Mouse (Mus musculus) hindbrain, postnatal 0 days (tissue): Measurements from ENCODE around the gene Wipi1. TPM values are rescaled to one million over a fixed set of nuclear protein-coding genes. Genes with fewer than 3 reads are reported as not detected.

ENCODE experiments used
- ATAC-seq: fragments of 200-750 bp; cut with Nextera tagmentation; 2 replicates; pipeline ENCODE4 v1.8.0; 2017; ENCODE audit warnings: mild to moderate bottlenecking, moderate TSS enrichment, moderate library complexity
- DNase-seq: peaks from one replicate; pipeline ENCODE4 v3.0.0-alpha.2; 2015; ENCODE audit warnings: low spot score
- H3K27ac ChIP-seq: fragments of 300-500 bp; sonication (generic); 2 replicates; pipeline ENCODE4 v1.5.1; 2014; ENCODE audit warnings: mild to moderate bottlenecking
- H3K27me3 ChIP-seq: fragments of 300-500 bp; sonication (generic); 2 replicates; pipeline ENCODE4 v1.6.1; 2014; ENCODE audit warnings: low read length, mixed read lengths; ENCODE audit not compliant: insufficient read depth
- H3K36me3 ChIP-seq: fragments of 300-500 bp; sonication (generic); 2 replicates; pipeline ENCODE4 v1.6.1; 2014; ENCODE audit warnings: low read length, mixed read lengths; ENCODE audit not compliant: insufficient read depth
- H3K4me1 ChIP-seq: fragments of 300-500 bp; sonication (generic); 2 replicates; pipeline ENCODE4 v1.6.1; 2014; ENCODE audit warnings: antibody characterized with exemption, low read length, mixed read lengths; ENCODE audit not compliant: insufficient read depth
- H3K4me2 ChIP-seq: fragments of 300-500 bp; sonication (generic); 2 replicates; pipeline ENCODE4 v1.6.1; 2014; ENCODE audit warnings: low read depth, mild to moderate bottlenecking, low read length, moderate library complexity, mixed read lengths
- H3K4me3 ChIP-seq: fragments of 300-500 bp; sonication (generic); 2 replicates; pipeline ENCODE4 v1.5.1; 2014; ENCODE audit warnings: low read length
- H3K9ac ChIP-seq: fragments of 300-500 bp; sonication (generic); replicated peaks from 2 replicates; pipeline ENCODE4 v1.6.1; 2014; ENCODE audit warnings: mild to moderate bottlenecking, low read length, moderate library complexity, mixed read lengths
- H3K9me3 ChIP-seq: fragments of 300-500 bp; sonication (generic); 2 replicates; pipeline ENCODE4 v1.6.1; 2016; ENCODE audit warnings: low read length, mixed read lengths
- CTCF ChIP-seq: IDR thresholded peaks from 2 replicates; pipeline ENCODE4 v1.5.1; 2016; ENCODE audit warnings: antibody characterized with exemption, control low read depth, low read depth
- WGBS: fragments of 180-500 bp; shearing (Covaris S2); extraction: QIAGEN DNeasy Blood & Tissue Kit; methylation state at CpG from one replicate; pipeline ENCODE4 v1.1.7; 2014; 5-methylcytosine and 5-hydroxymethylcytosine counted together
- polyA plus RNA-seq: library from polyadenylated mRNA; unstranded; fragments of >200 nt; fragmentation: Nextera tagmentation; extraction: Ambion mirVana; gene quantifications from 2 replicates; pipeline ENCODE4 v1.2.1, GENCODE M21; 2015
- total RNA-seq: library from RNA; depleted of rRNA; stranded (reverse); fragments of >200 nt; gene quantifications from 2 replicates; pipeline ENCODE4 v1.2.3, GENCODE M21; 2014

Wipi1 gene
- total and polyA plus RNA-seq, 2 experiments from 2014 or later, result 14.6 to 21.0 TPM

DNA sequence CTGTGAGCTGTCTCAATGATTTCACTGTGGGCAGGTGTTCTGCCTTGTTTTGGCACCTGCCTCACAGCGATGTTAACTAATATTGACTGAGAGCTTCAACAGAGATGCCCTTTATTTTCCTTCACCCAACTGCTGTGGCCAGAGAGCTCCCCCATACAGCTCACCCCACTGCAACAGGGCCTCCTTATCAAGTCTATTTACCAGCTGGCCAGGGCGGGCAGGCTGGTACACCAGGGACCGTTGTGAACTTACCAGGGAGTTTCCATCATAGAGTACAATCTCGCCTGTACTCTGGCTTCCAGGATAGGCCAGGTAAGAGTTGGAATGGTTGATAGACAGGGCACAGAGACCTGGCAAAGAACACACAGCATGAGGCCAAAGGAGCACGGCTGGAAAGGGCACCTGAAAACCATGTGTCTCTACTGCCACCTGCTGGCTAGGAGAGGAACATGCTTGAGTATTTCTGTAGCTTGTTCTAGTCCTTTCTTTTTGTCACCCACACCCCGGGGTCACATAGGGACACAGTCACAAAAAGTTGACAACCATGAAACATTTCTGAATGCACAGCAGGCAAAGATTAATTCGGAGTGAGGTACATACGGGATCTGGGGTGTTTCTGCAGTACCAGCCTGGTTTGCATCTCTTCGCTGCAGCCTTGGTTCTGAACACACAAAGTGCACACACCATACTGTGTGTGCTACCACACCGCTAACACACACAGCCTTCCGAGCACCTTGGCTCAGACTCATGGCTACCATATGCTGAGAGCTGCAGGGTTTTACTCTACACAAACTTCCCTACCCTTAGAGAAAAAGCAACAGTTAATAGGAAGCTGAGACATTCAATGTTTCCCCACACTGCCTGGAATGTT, 26.7 kb downstream of the Wipi1 start:
- H3K9ac ChIP-seq, result no peak overlapping the region
- TF ChIP-seq CTCF, result peak; percentile 98
- H3K4me3 ChIP-seq, result no peak overlapping the region
- H3K4me1 ChIP-seq, result no peaks in the 10 kb centered on the region
- no peaks in the 10 kb centered on the region for H3K36me3 ChIP-seq
- no peaks in the 10 kb centered on the region for H3K9me3 ChIP-seq
- H3K27me3 ChIP-seq, result no peaks in the 10 kb centered on the region
- no peak overlapping the region for H3K27ac ChIP-seq
- 45% methylated on average over 11 of the region's 11 CpGs for WGBS
- ATAC-seq (peak; percentile 55; the same call in 1 of the 2 replicates), DNase-seq (peak; percentile 88)
- H3K4me2 ChIP-seq, result no peak overlapping the region

- TF ChIP-seq CTCF, result peak; percentile 29; the same call in 1 of the 2 replicates
- 83% methylated on average over 14 of the region's 14 CpGs for WGBS
- no peaks in the 10 kb centered on the region for H3K36me3 ChIP-seq
These were observed 27.8 kb downstream of the Wipi1 start for GRCm38 (mm10) chr11:109583986-109584385.

DNA sequence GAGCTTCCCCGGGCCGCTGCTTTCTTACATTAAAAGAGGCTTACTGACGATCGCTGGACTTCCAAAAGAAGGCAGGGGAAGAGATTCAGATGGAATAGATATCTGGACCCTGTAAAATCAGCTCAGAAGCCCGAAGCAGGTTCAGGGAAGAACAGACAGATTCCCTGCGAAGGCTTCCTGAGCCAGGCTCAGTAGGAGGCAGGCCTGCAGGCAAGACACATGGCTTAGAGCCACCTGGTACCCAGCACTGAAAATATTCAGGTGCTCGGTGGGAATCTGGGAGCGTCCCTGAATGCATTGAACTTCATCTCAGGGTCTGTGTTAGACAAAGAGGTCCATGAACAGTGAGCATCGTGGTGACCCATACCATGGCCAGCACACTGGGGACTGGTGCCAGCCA, 31.8 kb downstream of the Wipi1 start:
- ATAC-seq, result no peak
- Histone ChIP-seq H3K9ac (no peak overlapping the region), H3K4me3 (no peak overlapping the region), H3K4me1 (no peaks in the 10 kb centered on the region), H3K9me3 (no peaks in the 10 kb centered on the region), H3K27ac (no peak overlapping the region), H3K36me3 (0 out of 2 replicates have a peak, but pooled peaks cover 3% of the 10 kb centered on the region), H3K4me2 (no peak overlapping the region), H3K27me3 (no peaks in the 10 kb centered on the region)
- WGBS, result 84% methylated on average over 9 of the region's 9 CpGs
- DNase-seq, result no peak
- TF ChIP-seq CTCF, result no peak

More at GRCm38 (mm10) chr11:109583986-109584385, 27.8 kb downstream of the Wipi1 start:
- ATAC-seq, result no peak
- H3K4me3 ChIP-seq, result no peak overlapping the region
- no peak overlapping the region for H3K9ac ChIP-seq
- no peak overlapping the region for H3K27ac ChIP-seq
- no peak for DNase-seq
- H3K4me2 ChIP-seq, result no peak overlapping the region
- H3K9me3 ChIP-seq, result no peaks in the 10 kb centered on the region
- no peaks in the 10 kb centered on the region for H3K4me1 ChIP-seq
- no peaks in the 10 kb centered on the region for H3K27me3 ChIP-seq

DNA sequence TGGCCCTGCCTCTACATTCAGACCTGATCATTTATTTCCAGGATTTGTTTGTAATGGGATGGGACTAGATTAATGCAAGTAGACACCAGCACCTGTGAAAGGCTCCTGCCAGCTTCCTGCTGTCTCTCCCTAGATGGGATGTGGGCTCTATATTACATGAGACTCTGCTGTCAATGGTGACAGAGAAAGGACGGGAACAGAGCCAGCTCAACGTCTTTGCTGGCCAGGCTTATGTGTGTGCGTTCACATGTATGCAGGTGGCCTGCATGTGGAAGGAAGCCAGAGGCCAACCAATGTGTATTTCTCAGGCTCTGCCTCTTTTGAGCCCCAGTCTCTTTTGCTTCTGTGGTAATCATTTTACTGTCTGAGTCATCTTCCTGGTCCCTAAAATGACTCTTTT, 33.2 kb downstream of the Wipi1 start:
- H3K9me3 ChIP-seq, result no peaks in the 10 kb centered on the region
- H3K4me2 ChIP-seq, result no peak overlapping the region
- ATAC-seq (no peak), DNase-seq (peak; percentile 39)
- no peaks in the 10 kb centered on the region for H3K27me3 ChIP-seq
- no peaks in the 10 kb centered on the region for H3K4me1 ChIP-seq
- no peak overlapping the region for H3K9ac ChIP-seq
- WGBS, result 56% methylated on average over 3 of the region's 3 CpGs
- no peak for TF ChIP-seq CTCF
- H3K36me3 ChIP-seq, result 0 out of 2 replicates have a peak, but pooled peaks cover 3% of the 10 kb centered on the region
- H3K27ac ChIP-seq, result no peak overlapping the region
- H3K4me3 ChIP-seq, result no peak overlapping the region

GRCm38 (mm10) chr11:109575832-109576231, 35.9 kb downstream of the Wipi1 start:
- H3K9me3 ChIP-seq, result no peaks in the 10 kb centered on the region
- ATAC-seq, result no peak
- no peak for DNase-seq
- no peak for TF ChIP-seq CTCF
- WGBS, result 72% methylated on average over 6 of the region's 6 CpGs
- no peak overlapping the region for H3K4me2 ChIP-seq
- H3K27me3 ChIP-seq, result no peaks in the 10 kb centered on the region
- H3K36me3 ChIP-seq, result 0 out of 2 replicates have a peak, but pooled peaks cover 3% of the 10 kb centered on the region
- H3K27ac ChIP-seq, result no peak overlapping the region
- H3K4me3 ChIP-seq, result no peak overlapping the region
- no peak overlapping the region for H3K9ac ChIP-seq
- no peaks in the 10 kb centered on the region for H3K4me1 ChIP-seq

DNA sequence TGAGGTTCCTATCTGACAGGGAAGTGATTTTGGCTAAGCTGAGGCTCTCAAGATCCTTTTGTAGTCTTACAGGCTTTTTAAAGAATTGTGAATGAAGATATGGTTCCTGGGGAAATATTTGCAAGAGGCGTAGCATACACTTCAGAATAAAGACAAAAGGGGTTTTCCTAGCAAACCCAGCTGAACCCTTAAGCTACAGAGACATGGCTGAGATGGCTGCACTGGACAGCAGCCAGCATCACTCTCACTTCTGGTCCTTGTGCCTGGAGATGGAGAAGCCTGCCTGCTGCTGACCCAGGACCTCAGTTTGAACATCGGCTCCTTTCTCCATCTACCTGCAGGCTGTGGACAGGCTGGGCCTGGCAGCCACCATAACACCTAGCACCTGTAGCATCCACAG, 37.2 kb downstream of the Wipi1 start:
- H3K27ac ChIP-seq, result no peak overlapping the region
- ATAC-seq, result no peak
- H3K9ac ChIP-seq, result no peak overlapping the region
- H3K27me3 ChIP-seq, result no peaks in the 10 kb centered on the region
- no peak for DNase-seq
- 0 out of 2 replicates have a peak, but pooled peaks cover 3% of the 10 kb centered on the region for H3K36me3 ChIP-seq
- no peak overlapping the region for H3K4me3 ChIP-seq
- no peak for TF ChIP-seq CTCF
- H3K4me1 ChIP-seq, result no peaks in the 10 kb centered on the region
- WGBS, result 63% methylated on average over 2 of the region's 2 CpGs
- no peaks in the 10 kb centered on the region for H3K9me3 ChIP-seq
- no peak overlapping the region for H3K4me2 ChIP-seq

DNA sequence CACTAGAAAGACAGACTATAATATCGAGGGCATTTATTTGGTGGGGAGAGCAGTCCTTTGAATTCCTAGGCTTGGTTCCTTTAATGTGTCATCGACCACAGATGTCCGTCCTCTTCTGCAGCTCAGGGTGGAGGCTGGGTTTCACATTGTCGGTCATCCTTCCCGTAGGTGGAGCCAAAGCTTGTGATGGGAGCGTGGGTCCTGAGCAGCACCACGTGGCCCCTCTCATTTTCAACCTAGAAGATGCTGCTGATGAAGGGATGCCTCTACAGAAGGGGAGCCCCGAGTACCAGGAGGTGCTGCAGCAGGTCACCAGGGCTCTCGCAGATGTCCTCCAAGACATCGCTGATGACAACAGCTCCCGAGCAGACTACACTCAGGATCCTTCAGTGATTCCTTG, 39.7 kb downstream of the Wipi1 start:
- Histone ChIP-seq H3K4me3 (no peak overlapping the region), H3K27ac (no peak overlapping the region), H3K36me3 (no peaks in the 10 kb centered on the region), H3K9me3 (no peaks in the 10 kb centered on the region), H3K4me2 (no peak overlapping the region), H3K9ac (no peak overlapping the region), H3K27me3 (no peaks in the 10 kb centered on the region), H3K4me1 (no peaks in the 10 kb centered on the region)
- ATAC-seq (no peak), DNase-seq (no peak)
- 90% methylated on average over 11 of the region's 11 CpGs for WGBS
- no peak for TF ChIP-seq CTCF
